Mouse (Mus musculus) left cerebral cortex, postnatal 25 days (tissue): ENCODE measurements around the gene Vmn1r30. TPM values are rescaled to one million over a fixed set of nuclear protein-coding genes. Genes with fewer than 3 reads are reported as not detected.

ENCODE experiments used
- DNase-seq, 2 experiments: peaks; one replicate each; pipeline ENCODE4 v3.0.0; 2022; ENCODE audit warnings: low spot score in 2 of 2, mixed read lengths in 1 of 2
- intact Hi-C: fragments of 180-260 bp; cut with DNase I; formaldehyde crosslinking; loops from one replicate; pipeline ENCODE4 v1.15.1; 2025
- total RNA-seq, 2 experiments: library from RNA; stranded (reverse); gene quantifications; 2 replicates each; pipeline ENCODE4 v1.2.3; 2021

The Vmn1r30 gene
- total RNA-seq = not detected

DNA sequence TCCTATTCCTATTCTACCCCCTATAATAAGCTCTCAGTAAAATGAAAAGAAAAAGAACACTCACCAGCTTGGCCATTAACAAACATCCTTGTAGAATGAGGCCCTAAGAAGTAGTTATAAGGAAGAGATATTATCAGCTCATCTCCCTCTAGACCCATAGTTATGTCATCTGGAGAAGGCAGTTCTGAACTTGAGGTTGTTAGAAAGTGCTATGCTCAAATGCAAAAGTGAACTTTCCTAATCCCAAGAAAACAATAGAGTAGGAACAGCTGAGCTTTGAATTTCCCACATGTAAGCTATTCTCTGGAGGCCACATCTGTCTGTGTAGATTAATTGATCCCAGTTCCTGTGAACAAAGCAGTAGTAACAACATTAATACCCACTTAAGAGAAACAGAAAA, at the start of gene Vmn1r30:
Gene Vmn1r30, minus strand, starts transcription at position 101 of the 400 bp plus-strand sequence.
- intact Hi-C loops = no loop called here
- DNase-seq = no peak

DNA sequence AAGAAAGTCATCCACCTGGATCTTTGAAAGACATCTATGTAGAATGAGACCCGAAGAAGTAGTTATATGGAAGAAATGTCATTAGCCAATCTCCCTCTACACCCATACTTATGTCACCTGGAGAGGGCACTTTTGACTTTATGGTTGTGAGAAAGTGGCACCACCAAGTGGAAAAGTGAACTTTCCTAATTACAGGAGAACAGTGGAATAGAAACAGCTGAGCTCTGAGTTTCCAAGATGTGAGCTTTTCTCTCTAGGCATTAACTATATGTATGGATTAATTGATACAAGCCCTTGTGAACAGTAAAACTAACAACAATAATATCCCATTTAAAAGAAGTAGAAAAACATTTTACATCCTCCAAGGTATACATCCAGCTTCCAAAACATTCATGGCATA, 32.0 kb upstream of the Vmn1r30 start, which contains the start of gene Vmn1r31:
Gene Vmn1r31, minus strand, starts transcription at position 101 of the 400 bp plus-strand sequence.
- intact Hi-C loops = no loop called here
- DNase-seq = no peak

Other genes starting within 250 kb of the Vmn1r30 start
- gene Vmn1r27, start 224.6 kb downstream of the Vmn1r30 start, total RNA-seq = not detected
- gene Vmn1r28, start 181.3 kb downstream of the Vmn1r30 start, total RNA-seq = not detected
- gene Vmn1r29, start 141.8 kb downstream of the Vmn1r30 start, total RNA-seq = not detected
- not detected for gene Vmn1r31, start 31.9 kb upstream of the Vmn1r30 start, total RNA-seq
- gene Abcg2, start 141.1 kb upstream of the Vmn1r30 start, total RNA-seq = 10 to 100 TPM; 21.1 to 23.2 TPM